Mouse (Mus musculus): ENCODE data around the gene Itga2. TPM values are rescaled to one million over a fixed set of nuclear protein-coding genes. Genes with fewer than 3 reads are reported as not detected.

The Itga2 gene
- polyA plus RNA-seq, 1 experiment from 2014 or later: 0.68 TPM

DNA sequence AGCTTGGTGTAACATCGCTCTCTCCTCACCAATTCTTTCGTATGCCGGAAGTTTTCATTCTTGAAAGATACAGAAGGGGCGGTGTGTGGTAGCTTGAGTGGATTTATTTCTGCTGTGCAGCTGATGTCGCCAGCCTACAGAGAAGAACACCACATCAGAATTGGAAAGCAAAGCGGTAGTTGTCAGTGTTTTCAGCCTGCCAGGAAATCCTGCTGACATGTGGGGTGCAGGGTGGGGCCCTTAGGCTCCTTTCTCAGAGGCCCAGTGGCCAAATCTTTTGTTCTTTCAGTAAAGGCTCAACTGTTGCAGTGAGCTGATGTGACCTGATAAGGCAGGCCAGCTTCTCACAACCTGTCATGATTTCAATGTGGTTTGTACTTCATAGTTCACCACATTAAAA, 86.1 kb downstream of the Itga2 start:
- Histone ChIP-seq H3K36me3 (ENCODE audit: control insufficient read depth, insufficient read depth, low read length) (no peaks in the 10 kb centered on the region), H3K4me1 (ENCODE audit: control insufficient read depth, insufficient read depth, low read length) (0 out of 2 replicates have a peak, but pooled peaks cover 3% of the 10 kb centered on the region), H3K4me3 (ENCODE audit: low read depth, low read length) (no peak overlapping the region), H3K9ac (ENCODE audit: low read length) (no peak overlapping the region), H3K9me3 (ENCODE audit: control insufficient read depth, low read length) (no peaks in the 10 kb centered on the region), H3K4me2 (ENCODE audit: low read depth, severe bottlenecking) (no peak overlapping the region), H3K27ac (replicated peaks; ENCODE audit: low read depth, low read length) (no peak overlapping the region), H3K27me3 (ENCODE audit: control insufficient read depth, insufficient read depth, low read length) (no peaks in the 10 kb centered on the region)
- ATAC-seq (ENCODE audit: insufficient number of reproducible peaks, low FRiP score, low TSS enrichment, low read depth) (no peak), DNase-seq (ENCODE audit: low spot score) (no peak)
- 89% methylated on average over 6 of the region's 6 CpGs for WGBS

DNA sequence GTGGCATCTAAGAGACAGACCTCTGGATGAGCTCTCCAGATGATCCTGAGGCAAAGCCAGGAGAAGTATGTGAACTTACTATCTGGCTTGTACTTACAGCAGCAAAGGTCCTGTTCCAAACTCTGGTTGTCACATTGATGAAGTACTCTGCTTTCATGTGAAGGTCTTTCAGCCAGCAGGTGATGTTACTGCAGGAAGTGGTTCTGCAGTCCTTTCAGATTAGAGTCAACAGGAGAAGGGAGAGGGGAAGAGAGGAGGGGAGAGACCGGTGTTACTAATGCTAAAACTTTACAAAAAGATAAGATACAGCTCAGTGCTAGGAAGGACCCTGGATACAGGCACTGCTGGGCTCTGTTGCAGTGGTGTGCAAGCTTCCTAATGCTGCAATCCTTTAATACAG, 88.6 kb downstream of the Itga2 start:
- Histone ChIP-seq H3K4me2 (ENCODE audit: low read depth, severe bottlenecking) (no peak overlapping the region), H3K27me3 (ENCODE audit: control insufficient read depth, insufficient read depth, low read length) (no peaks in the 10 kb centered on the region), H3K27ac (replicated peaks; ENCODE audit: low read depth, low read length) (no peak overlapping the region), H3K9ac (ENCODE audit: low read length) (no peak overlapping the region), H3K9me3 (ENCODE audit: control insufficient read depth, low read length) (no peaks in the 10 kb centered on the region), H3K4me1 (ENCODE audit: control insufficient read depth, insufficient read depth, low read length) (0 out of 2 replicates have a peak, but pooled peaks cover 3% of the 10 kb centered on the region), H3K4me3 (ENCODE audit: low read depth, low read length) (no peak overlapping the region), H3K36me3 (ENCODE audit: control insufficient read depth, insufficient read depth, low read length) (no peaks in the 10 kb centered on the region)
- ATAC-seq (ENCODE audit: insufficient number of reproducible peaks, low FRiP score, low TSS enrichment, low read depth) (no peak), DNase-seq (ENCODE audit: low spot score) (no peak)
- WGBS: 65% methylated on average over 1 of the region's 1 CpGs

DNA sequence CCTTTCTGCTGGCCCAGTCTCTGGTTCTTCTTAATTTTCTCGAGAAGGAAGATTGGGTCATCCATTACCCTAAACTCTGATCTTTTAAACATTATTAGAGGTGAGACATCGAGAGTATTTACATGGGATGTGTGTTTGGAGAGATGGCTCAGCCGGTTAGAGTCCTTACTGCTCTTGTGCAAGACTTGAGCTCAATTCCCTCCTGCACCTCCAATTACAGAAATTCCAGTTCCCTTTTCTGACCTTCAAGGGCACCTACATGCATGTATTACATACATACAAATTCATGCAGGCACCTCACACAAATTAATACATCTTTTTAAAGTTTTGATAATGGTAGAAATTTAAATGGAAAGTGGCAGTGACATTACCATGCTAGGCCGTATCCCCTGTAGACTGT, 91.4 kb downstream of the Itga2 start:
- Histone ChIP-seq H3K4me1 (ENCODE audit: control insufficient read depth, insufficient read depth, low read length) (0 out of 2 replicates have a peak, but pooled peaks cover 3% of the 10 kb centered on the region), H3K4me3 (ENCODE audit: low read depth, low read length) (no peak overlapping the region), H3K27me3 (ENCODE audit: control insufficient read depth, insufficient read depth, low read length) (no peaks in the 10 kb centered on the region), H3K9ac (ENCODE audit: low read length) (no peak overlapping the region), H3K36me3 (ENCODE audit: control insufficient read depth, insufficient read depth, low read length) (no peaks in the 10 kb centered on the region), H3K27ac (replicated peaks; ENCODE audit: low read depth, low read length) (no peak overlapping the region), H3K4me2 (ENCODE audit: low read depth, severe bottlenecking) (no peak overlapping the region), H3K9me3 (ENCODE audit: control insufficient read depth, low read length) (no peaks in the 10 kb centered on the region)
- 92% methylated on average over 4 of the region's 4 CpGs for WGBS
- ATAC-seq (ENCODE audit: insufficient number of reproducible peaks, low FRiP score, low TSS enrichment, low read depth): no peak
- no peak for DNase-seq (ENCODE audit: low spot score)

DNA sequence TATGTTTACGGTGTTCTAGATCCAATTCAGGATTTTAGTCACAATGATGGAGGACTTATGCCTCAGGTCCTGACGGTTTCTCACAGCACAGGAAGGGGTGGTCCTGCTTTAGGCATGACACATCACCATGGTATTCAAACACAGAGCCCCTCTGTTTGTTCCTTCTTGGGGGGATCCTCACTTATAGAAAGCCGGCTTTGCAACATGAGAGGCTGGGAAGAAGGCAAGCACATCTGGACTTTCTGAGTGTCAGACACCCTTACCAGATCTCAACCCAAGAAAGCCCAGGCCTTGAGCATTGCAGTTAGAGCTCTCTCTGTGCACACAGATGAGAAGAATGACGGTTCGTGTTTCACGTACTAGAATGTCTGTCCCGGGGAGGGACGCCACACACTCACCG, 92.8 kb downstream of the Itga2 start:
- Histone ChIP-seq H3K36me3 (ENCODE audit: control insufficient read depth, insufficient read depth, low read length) (no peaks in the 10 kb centered on the region), H3K4me3 (ENCODE audit: low read depth, low read length) (no peak overlapping the region), H3K27me3 (ENCODE audit: control insufficient read depth, insufficient read depth, low read length) (no peaks in the 10 kb centered on the region), H3K9ac (ENCODE audit: low read length) (no peak overlapping the region), H3K4me2 (ENCODE audit: low read depth, severe bottlenecking) (no peak overlapping the region), H3K27ac (replicated peaks; ENCODE audit: low read depth, low read length) (no peak overlapping the region), H3K4me1 (ENCODE audit: control insufficient read depth, insufficient read depth, low read length) (0 out of 2 replicates have a peak, but pooled peaks cover 3% of the 10 kb centered on the region), H3K9me3 (ENCODE audit: control insufficient read depth, low read length) (no peaks in the 10 kb centered on the region)
- WGBS: 84% methylated on average over 9 of the region's 9 CpGs
- DNase-seq (ENCODE audit: low spot score) (no peak), ATAC-seq (ENCODE audit: insufficient number of reproducible peaks, low FRiP score, low TSS enrichment, low read depth) (no peak)

DNA sequence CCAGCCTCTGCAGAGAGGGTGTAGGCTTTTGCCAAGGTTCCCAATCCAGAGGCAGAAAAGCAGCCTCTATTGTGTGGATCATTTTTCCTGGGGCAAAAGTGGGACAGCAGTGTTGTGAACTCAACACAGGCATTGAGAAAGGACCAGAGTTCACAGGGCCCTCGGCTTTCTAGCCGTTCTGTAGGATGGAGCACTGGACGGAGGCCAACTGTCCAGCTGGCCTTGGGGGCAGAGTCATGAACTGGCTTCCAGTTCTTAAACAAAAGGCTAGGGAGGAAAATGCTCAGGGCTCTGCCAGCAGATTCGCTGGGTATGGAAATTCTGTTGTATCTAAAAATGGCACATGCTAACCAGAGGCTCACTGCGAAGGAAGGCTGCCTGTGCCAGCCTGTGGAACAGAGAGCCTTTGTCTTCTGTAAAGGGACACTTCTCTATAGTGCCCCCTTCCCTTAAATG, 93.3 kb downstream of the Itga2 start:
- no peak overlapping the region for H3K4me2 ChIP-seq (ENCODE audit: low read depth, severe bottlenecking)
- 83% methylated on average over 5 of the region's 5 CpGs for WGBS
- H3K4me1 ChIP-seq (ENCODE audit: control insufficient read depth, insufficient read depth, low read length): 0 out of 2 replicates have a peak, but pooled peaks cover 3% of the 10 kb centered on the region
- H3K27me3 ChIP-seq (ENCODE audit: control insufficient read depth, insufficient read depth, low read length): no peaks in the 10 kb centered on the region
- DNase-seq (ENCODE audit: low spot score) (no peak), ATAC-seq (ENCODE audit: insufficient number of reproducible peaks, low FRiP score, low TSS enrichment, low read depth) (no peak)
- H3K9ac ChIP-seq (ENCODE audit: low read length): no peak overlapping the region
- no peak overlapping the region for H3K4me3 ChIP-seq (ENCODE audit: low read depth, low read length)
- no peaks in the 10 kb centered on the region for H3K36me3 ChIP-seq (ENCODE audit: control insufficient read depth, insufficient read depth, low read length)
- no peak overlapping the region for H3K27ac ChIP-seq (replicated peaks; ENCODE audit: low read depth, low read length)
- H3K9me3 ChIP-seq (ENCODE audit: control insufficient read depth, low read length): no peaks in the 10 kb centered on the region

DNA sequence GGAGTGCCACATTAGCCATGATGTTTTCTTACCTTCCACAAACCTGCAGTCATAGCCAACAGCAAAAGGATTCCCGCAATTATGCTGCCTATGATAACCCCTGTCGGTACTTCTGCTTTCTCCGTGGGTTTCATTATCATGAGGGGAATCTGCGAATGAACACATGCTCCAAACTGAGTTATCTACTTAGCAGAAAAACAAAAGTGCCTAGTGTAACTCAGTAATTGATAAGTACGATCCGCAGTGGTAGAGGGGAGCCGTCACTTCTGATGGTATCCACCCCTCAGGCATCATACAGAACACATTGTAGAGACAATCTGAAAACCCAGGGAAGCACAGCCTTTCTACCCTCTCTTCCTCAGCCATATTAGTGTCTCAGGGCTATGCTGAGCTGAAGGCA, 94.8 kb downstream of the Itga2 start:
- no peak overlapping the region for H3K27ac ChIP-seq (replicated peaks; ENCODE audit: low read depth, low read length)
- no peaks in the 10 kb centered on the region for H3K9me3 ChIP-seq (ENCODE audit: control insufficient read depth, low read length)
- no peaks in the 10 kb centered on the region for H3K36me3 ChIP-seq (ENCODE audit: control insufficient read depth, insufficient read depth, low read length)
- DNase-seq (ENCODE audit: low spot score) (no peak), ATAC-seq (ENCODE audit: insufficient number of reproducible peaks, low FRiP score, low TSS enrichment, low read depth) (no peak)
- no peak overlapping the region for H3K4me3 ChIP-seq (ENCODE audit: low read depth, low read length)
- no peak overlapping the region for H3K4me2 ChIP-seq (ENCODE audit: low read depth, severe bottlenecking)
- no peak overlapping the region for H3K9ac ChIP-seq (ENCODE audit: low read length)
- WGBS: 92% methylated on average over 7 of the region's 7 CpGs
- 0 out of 2 replicates have a peak, but pooled peaks cover 3% of the 10 kb centered on the region for H3K4me1 ChIP-seq (ENCODE audit: control insufficient read depth, insufficient read depth, low read length)
- H3K27me3 ChIP-seq (ENCODE audit: control insufficient read depth, insufficient read depth, low read length): no peaks in the 10 kb centered on the region

DNA sequence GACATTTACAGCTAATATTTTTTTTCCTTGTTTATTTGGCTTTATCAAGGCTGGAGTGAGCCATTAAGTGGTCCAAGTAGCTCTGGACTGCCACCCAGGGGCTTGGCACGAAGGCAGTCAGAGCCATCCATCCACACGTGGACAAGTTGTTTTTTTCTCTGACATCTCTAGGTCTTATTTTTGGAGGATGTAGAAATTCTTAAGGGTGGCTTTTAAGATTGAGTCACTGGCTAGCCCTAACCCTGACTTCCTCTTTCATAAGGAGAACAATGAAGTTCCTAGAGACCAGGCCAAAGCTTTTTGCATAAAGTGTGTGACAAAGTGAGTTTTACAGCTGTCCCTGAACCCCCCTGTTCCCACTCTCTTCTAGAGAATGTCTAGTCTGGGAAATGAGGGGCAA, 97.3 kb downstream of the Itga2 start:
- Histone ChIP-seq H3K4me3 (ENCODE audit: low read depth, low read length) (no peak overlapping the region), H3K9me3 (ENCODE audit: control insufficient read depth, low read length) (no peaks in the 10 kb centered on the region), H3K27ac (replicated peaks; ENCODE audit: low read depth, low read length) (no peak overlapping the region), H3K27me3 (ENCODE audit: control insufficient read depth, insufficient read depth, low read length) (no peaks in the 10 kb centered on the region), H3K9ac (ENCODE audit: low read length) (no peak overlapping the region), H3K4me2 (ENCODE audit: low read depth, severe bottlenecking) (no peak overlapping the region), H3K36me3 (ENCODE audit: control insufficient read depth, insufficient read depth, low read length) (no peaks in the 10 kb centered on the region), H3K4me1 (ENCODE audit: control insufficient read depth, insufficient read depth, low read length) (no peaks in the 10 kb centered on the region)
- ATAC-seq (ENCODE audit: insufficient number of reproducible peaks, low FRiP score, low TSS enrichment, low read depth) (no peak), DNase-seq (ENCODE audit: low spot score) (no peak)
- 78% methylated on average over 2 of the region's 2 CpGs for WGBS

DNA sequence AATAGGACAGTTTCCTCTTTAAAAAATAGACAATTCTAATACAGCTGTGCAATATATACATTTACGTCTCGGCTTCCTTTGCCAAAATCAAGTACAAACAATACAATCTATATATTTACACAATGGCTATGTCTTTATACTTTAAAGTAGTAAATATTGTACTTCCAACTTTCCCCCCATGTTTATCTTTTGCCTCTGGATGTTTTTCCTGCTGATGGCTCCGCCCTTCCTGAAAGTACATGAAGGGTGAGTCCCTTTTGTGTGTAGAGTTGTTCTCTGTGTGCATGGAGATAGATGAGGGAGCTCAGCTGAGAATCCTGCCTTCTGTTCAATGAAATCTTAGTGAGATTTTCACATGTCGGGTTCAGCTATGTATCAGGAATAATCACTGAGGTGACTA, 98.5 kb downstream of the Itga2 start:
- DNase-seq (ENCODE audit: low spot score) (no peak), ATAC-seq (ENCODE audit: insufficient number of reproducible peaks, low FRiP score, low TSS enrichment, low read depth) (no peak)
- Histone ChIP-seq H3K36me3 (ENCODE audit: control insufficient read depth, insufficient read depth, low read length) (no peaks in the 10 kb centered on the region), H3K4me1 (ENCODE audit: control insufficient read depth, insufficient read depth, low read length) (no peaks in the 10 kb centered on the region), H3K4me3 (ENCODE audit: low read depth, low read length) (no peak overlapping the region), H3K9me3 (ENCODE audit: control insufficient read depth, low read length) (no peaks in the 10 kb centered on the region), H3K9ac (ENCODE audit: low read length) (no peak overlapping the region), H3K27me3 (ENCODE audit: control insufficient read depth, insufficient read depth, low read length) (no peaks in the 10 kb centered on the region), H3K27ac (replicated peaks; ENCODE audit: low read depth, low read length) (no peak overlapping the region), H3K4me2 (ENCODE audit: low read depth, severe bottlenecking) (no peak overlapping the region)
- 89% methylated on average over 4 of the region's 4 CpGs for WGBS

DNA sequence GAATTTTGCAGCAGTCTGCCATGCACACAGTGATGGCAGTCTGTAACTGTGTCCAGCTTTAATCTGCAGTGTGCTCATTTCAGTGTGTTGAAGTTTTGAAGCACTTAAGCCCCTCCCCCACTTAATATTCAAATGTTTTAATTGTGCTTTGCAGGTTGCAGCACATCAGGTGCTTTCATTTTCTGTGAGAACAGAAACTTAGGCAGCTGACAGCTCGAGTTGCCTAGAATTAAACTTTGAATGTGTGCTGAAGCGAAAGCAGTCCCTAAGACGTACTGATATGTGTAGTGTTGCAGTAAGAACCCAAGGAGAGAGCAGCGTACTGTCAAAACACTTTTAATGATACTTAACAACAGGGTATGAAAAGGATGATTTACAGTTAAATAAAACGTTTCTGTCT, 99.1 kb downstream of the Itga2 start:
- 73% methylated on average over 5 of the region's 5 CpGs for WGBS
- Histone ChIP-seq H3K36me3 (ENCODE audit: control insufficient read depth, insufficient read depth, low read length) (no peaks in the 10 kb centered on the region), H3K4me2 (ENCODE audit: low read depth, severe bottlenecking) (no peak overlapping the region), H3K9ac (ENCODE audit: low read length) (no peak overlapping the region), H3K27me3 (ENCODE audit: control insufficient read depth, insufficient read depth, low read length) (no peaks in the 10 kb centered on the region), H3K4me3 (ENCODE audit: low read depth, low read length) (no peak overlapping the region), H3K27ac (replicated peaks; ENCODE audit: low read depth, low read length) (no peak overlapping the region), H3K4me1 (ENCODE audit: control insufficient read depth, insufficient read depth, low read length) (no peaks in the 10 kb centered on the region), H3K9me3 (ENCODE audit: control insufficient read depth, low read length) (no peaks in the 10 kb centered on the region)
- ATAC-seq (ENCODE audit: insufficient number of reproducible peaks, low FRiP score, low TSS enrichment, low read depth) (no peak), DNase-seq (ENCODE audit: low spot score) (no peak)

Data from limb, embryonic 11.5 days (tissue).